Mouse (Mus musculus): Measurements from ENCODE around the gene 1110032F04Rik. TPM values are rescaled to one million over a fixed set of nuclear protein-coding genes. Genes with fewer than 3 reads are reported as not detected.

The 1110032F04Rik gene
- 2.8 and 3.1 TPM in 2 replicates for polyA plus RNA-seq (2016; fragmentation: Nextera tagmentation; extraction: Ambion mirVana)

DNA sequence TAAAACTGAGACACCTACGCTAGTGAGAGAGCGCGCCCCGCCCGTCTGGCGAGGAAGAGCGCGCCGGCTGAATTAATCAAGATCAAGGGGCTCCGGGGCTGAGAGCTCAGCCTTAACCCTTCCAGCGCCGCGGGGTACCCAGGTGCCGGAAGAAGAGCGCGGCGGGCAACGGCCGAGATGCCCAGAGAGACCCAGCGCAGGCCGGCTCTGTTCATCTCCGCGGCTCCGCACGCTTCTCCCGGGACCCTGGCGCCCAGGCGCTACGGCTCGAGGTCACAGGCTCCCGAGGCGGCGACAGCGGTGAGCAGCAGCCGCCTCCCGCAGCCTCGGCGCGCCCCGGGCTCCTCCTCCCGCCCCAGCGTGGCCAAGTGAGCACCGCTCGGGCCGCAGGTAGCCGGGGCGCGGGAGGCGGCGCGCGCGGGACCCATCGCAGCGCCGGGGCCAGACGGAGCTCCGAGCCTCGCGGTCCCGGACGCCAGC, at the start of gene 1110032F04Rik:
1110032F04Rik (plus strand) TSS at position 376 of the 480 bp plus-strand sequence.
- Histone ChIP-seq H3K9me3 (replicated peaks) (no peaks in the 10 kb centered on the region), H3K27ac (no peak within 1 kb of the TSS), H3K36me3 (no peaks in the 10 kb centered on the region), H3K9ac (peak within 1 kb of the TSS; percentile 50), H3K4me1 (peaks cover 19% of the 10 kb centered on the region), H3K4me2 (peak within 1 kb of the TSS; percentile 93), H3K4me3 (peak within 1 kb of the TSS; percentile 63), H3K27me3 (replicated peaks) (peaks cover 43% of the 10 kb centered on the region)
- ATAC-seq, result peak; percentile 54
- WGBS (ENCODE audit: insufficient replicate concordance), result under 1% methylated on average over 62 of the region's 62 CpGs

GRCm38 (mm10) chr3:68821406-68821805, 48.0 kb upstream of the 1110032F04Rik start:
- Histone ChIP-seq H3K9me3 (replicated peaks) (no peaks in the 10 kb centered on the region), H3K36me3 (no peaks in the 10 kb centered on the region), H3K4me1 (no peaks in the 10 kb centered on the region), H3K27ac (no peak overlapping the region), H3K27me3 (replicated peaks) (no peaks in the 10 kb centered on the region), H3K4me3 (no peak overlapping the region), H3K4me2 (no peak overlapping the region), H3K9ac (no peak overlapping the region)
- 54% methylated on average over 4 of the region's 4 CpGs for WGBS (ENCODE audit: insufficient replicate concordance)
- no peak for ATAC-seq

DNA sequence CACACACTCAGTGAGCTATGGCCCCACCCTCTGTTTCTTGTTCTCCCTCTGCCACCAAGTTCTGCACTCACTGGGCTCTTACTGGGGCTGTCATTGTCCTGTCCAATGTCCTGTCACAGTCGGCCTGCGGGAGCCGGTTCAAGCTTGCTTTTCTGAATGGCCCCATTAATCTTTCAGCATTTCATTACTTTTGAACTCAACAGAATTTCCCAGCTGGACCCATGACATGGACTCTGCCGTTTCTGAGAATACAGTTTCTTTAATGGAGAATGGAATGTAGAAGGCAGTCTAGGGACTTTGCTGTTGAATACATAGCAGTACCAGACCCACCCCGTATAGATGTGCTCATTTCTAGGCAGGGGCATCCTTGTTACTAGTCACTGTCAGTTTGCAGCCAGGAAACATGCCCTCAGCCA, 47.5 kb upstream of the 1110032F04Rik start:
- H3K4me2 ChIP-seq, result no peak overlapping the region
- H3K4me1 ChIP-seq, result no peaks in the 10 kb centered on the region
- 64% methylated on average over 5 of the region's 5 CpGs for WGBS (ENCODE audit: insufficient replicate concordance)
- H3K9me3 ChIP-seq (replicated peaks), result no peaks in the 10 kb centered on the region
- no peaks in the 10 kb centered on the region for H3K36me3 ChIP-seq
- H3K9ac ChIP-seq, result no peak overlapping the region
- no peak for ATAC-seq
- H3K27ac ChIP-seq, result no peak overlapping the region
- no peak overlapping the region for H3K4me3 ChIP-seq
- no peaks in the 10 kb centered on the region for H3K27me3 ChIP-seq (replicated peaks)

DNA sequence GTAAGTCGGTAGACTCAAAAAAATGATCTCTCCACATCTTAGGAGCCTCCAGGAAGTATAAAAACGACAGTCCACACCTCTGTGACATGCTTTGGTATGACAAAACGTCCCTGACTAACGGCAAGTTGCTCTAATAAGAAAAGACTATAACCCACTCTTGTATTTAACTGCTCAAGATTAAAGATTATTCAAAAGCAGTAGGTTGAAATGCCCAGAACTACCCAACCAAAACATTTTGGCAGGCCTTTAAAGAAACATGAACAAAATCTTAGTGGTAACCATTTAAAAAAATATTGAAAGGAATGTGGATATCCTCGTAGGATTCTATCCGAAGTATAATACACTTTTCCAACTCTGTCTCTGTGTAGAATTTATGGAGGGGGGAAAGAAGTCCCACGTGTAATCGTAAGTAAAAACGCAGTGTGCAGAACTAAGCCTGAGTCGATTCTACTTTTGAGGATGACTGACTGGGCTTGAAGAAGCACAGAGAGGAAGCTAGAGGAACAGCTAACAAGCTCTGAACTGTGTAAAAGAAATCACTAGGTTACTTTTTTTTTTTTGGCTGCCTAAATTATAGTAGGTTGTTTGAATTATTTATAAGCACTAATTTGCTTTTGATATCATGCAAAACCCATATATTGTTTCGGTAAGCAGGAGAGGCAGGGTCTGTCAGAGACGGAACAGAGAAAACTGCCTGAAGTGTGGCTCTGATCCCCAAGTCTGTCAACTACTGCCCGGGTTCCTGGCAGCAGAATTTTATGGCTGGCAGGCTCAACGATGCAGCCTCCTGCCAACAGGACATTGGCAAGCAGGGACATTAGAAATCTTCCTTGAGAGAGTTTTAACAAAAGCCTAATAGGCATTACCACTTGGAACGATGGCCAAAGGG, 45.3 kb upstream of the 1110032F04Rik start:
- Histone ChIP-seq H3K4me1 (no peaks in the 10 kb centered on the region), H3K27ac (no peak overlapping the region), H3K4me3 (no peak overlapping the region), H3K36me3 (no peaks in the 10 kb centered on the region), H3K27me3 (replicated peaks) (no peaks in the 10 kb centered on the region), H3K4me2 (no peak overlapping the region), H3K9me3 (replicated peaks) (no peaks in the 10 kb centered on the region), H3K9ac (no peak overlapping the region)
- no peak for ATAC-seq
- 69% methylated on average over 15 of the region's 15 CpGs for WGBS (ENCODE audit: insufficient replicate concordance)

GRCm38 (mm10) chr3:68824765-68825090, 44.7 kb upstream of the 1110032F04Rik start:
- H3K4me1 ChIP-seq, result no peaks in the 10 kb centered on the region
- no peak for ATAC-seq
- H3K9me3 ChIP-seq (replicated peaks), result no peaks in the 10 kb centered on the region
- H3K4me2 ChIP-seq, result no peak overlapping the region
- H3K4me3 ChIP-seq, result no peak overlapping the region
- no peaks in the 10 kb centered on the region for H3K36me3 ChIP-seq
- H3K9ac ChIP-seq, result no peak overlapping the region
- H3K27me3 ChIP-seq (replicated peaks), result no peaks in the 10 kb centered on the region
- WGBS (ENCODE audit: insufficient replicate concordance), result 42% methylated on average over 2 of the region's 2 CpGs
- H3K27ac ChIP-seq, result no peak overlapping the region

DNA sequence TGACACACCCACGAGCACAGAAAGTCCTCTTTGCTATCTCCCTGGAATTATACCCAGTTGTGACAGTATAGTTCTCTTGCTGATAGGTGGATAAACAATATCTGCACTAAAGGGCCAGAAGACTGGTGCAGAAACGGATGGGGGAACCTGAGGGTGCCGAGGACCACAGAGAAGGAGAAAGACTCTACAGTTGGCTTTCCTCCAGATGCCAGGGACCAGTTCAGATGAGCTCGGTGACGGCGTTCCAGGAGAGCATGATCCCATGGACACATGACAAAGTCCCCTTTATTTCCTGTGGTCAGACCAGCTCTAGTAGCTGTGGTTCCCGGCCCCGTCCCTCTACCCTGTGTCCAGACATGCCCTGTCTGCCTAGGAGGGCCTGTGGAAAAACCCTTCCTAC, 44.2 kb upstream of the 1110032F04Rik start:
- no peak overlapping the region for H3K9ac ChIP-seq
- no peaks in the 10 kb centered on the region for H3K4me1 ChIP-seq
- H3K9me3 ChIP-seq (replicated peaks), result no peaks in the 10 kb centered on the region
- no peak for ATAC-seq
- H3K27ac ChIP-seq, result no peak overlapping the region
- H3K4me3 ChIP-seq, result no peak overlapping the region
- 62% methylated on average over 8 of the region's 8 CpGs for WGBS (ENCODE audit: insufficient replicate concordance)
- no peaks in the 10 kb centered on the region for H3K36me3 ChIP-seq
- H3K4me2 ChIP-seq, result no peak overlapping the region
- no peaks in the 10 kb centered on the region for H3K27me3 ChIP-seq (replicated peaks)

DNA sequence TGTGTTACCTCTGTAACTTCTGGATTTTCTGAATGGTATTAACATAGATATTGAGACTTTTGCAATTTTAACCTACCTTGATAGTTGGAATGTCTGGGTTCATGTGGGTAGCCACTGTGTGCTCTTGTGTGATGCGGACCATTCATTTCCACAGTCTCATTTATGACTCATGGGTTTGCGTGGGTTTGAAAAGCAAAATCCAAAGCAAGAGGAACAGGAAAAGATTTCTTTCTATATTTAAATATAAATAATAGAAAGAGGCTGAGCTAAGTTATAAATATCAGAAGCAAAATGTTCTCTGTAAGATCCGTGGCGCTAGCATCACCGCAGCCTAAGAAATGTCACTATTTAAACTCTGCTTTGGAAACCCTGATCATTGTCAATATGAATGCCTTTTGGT, 41.7 kb upstream of the 1110032F04Rik start:
- Histone ChIP-seq H3K27me3 (replicated peaks) (no peaks in the 10 kb centered on the region), H3K36me3 (no peaks in the 10 kb centered on the region), H3K9me3 (replicated peaks) (no peaks in the 10 kb centered on the region), H3K9ac (no peak overlapping the region), H3K27ac (no peak overlapping the region), H3K4me3 (no peak overlapping the region), H3K4me1 (no peaks in the 10 kb centered on the region), H3K4me2 (no peak overlapping the region)
- WGBS (ENCODE audit: insufficient replicate concordance), result 83% methylated on average over 5 of the region's 5 CpGs
- no peak for ATAC-seq

DNA sequence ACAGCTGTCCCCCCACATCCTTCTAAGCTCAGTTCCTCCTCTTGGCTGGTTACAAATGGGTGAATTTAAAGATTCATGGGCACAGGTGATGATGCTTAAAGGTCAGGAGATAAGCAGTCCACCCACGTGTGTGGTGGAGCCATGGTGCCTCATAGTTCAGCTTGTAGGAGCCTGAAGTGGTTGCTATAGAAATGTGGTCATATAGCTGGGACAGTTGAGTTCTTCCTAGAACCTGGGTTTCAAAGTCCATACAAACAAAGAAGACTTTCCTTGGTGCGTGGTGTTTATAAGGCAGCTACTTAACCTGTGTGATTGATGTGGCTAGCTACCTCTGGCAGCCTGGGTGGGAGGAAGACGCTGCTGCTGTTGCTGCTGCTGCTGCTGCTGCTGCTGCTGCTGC, 39.4 kb upstream of the 1110032F04Rik start:
- 62% methylated on average over 3 of the region's 3 CpGs for WGBS (ENCODE audit: insufficient replicate concordance)

DNA sequence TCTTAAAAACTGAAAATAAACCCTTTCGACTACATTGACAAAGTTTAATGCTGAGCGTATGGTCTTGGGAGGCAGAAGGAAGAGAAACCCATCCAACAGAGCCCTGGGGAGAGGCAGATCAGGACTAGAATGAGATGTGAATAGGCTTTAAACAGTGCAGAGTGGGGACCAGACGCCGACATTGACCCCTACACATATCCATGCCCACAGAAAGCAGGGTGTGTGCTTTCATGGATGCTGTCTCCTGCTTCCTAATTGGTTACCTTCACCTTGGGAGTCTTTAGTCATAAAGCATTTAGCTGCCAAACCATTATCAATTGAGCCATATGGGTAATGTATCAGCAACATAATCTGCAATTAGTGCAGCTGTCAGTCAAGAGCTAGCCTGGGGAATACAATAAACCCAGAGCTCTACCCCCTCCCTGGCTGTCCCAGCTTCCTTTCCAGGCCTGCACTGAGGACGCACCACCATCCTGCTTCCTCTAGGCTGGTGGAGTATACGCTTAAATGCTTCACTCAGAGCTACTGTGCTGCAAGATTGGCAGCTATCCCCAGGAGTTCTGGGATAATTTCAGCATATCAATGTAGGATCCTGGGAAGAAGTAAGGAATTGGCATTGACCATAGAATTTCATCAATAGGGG, 32.4 kb upstream of the 1110032F04Rik start:
- Histone ChIP-seq H3K9ac (no peak overlapping the region), H3K4me1 (no peaks in the 10 kb centered on the region), H3K27ac (no peak overlapping the region), H3K36me3 (no peaks in the 10 kb centered on the region), H3K4me3 (no peak overlapping the region), H3K9me3 (replicated peaks) (no peaks in the 10 kb centered on the region), H3K4me2 (no peak overlapping the region), H3K27me3 (replicated peaks) (no peaks in the 10 kb centered on the region)
- WGBS (ENCODE audit: insufficient replicate concordance), result 58% methylated on average over 6 of the region's 6 CpGs
- no peak for ATAC-seq

More for the DNA sequence above, 39.4 kb upstream of the 1110032F04Rik start:
- H3K27ac ChIP-seq, result no peak overlapping the region
- no peaks in the 10 kb centered on the region for H3K4me1 ChIP-seq
- no peak for ATAC-seq
- no peak overlapping the region for H3K4me2 ChIP-seq
- no peaks in the 10 kb centered on the region for H3K27me3 ChIP-seq (replicated peaks)
- H3K9me3 ChIP-seq (replicated peaks), result no peaks in the 10 kb centered on the region
- H3K4me3 ChIP-seq, result no peak overlapping the region
- no peak overlapping the region for H3K9ac ChIP-seq
- no peaks in the 10 kb centered on the region for H3K36me3 ChIP-seq

- no peaks in the 10 kb centered on the region for H3K9me3 ChIP-seq (replicated peaks)
- ATAC-seq, result no peak
- no peak overlapping the region for H3K9ac ChIP-seq
- no peaks in the 10 kb centered on the region for H3K4me1 ChIP-seq
- H3K36me3 ChIP-seq, result no peaks in the 10 kb centered on the region
- H3K4me2 ChIP-seq, result no peak overlapping the region
- 52% methylated on average over 4 of the region's 4 CpGs for WGBS (ENCODE audit: insufficient replicate concordance)
- no peak overlapping the region for H3K27ac ChIP-seq
- no peaks in the 10 kb centered on the region for H3K27me3 ChIP-seq (replicated peaks)
- no peak overlapping the region for H3K4me3 ChIP-seq
These were observed 29.2 kb upstream of the 1110032F04Rik start for GRCm38 (mm10) chr3:68840206-68840605.

DNA sequence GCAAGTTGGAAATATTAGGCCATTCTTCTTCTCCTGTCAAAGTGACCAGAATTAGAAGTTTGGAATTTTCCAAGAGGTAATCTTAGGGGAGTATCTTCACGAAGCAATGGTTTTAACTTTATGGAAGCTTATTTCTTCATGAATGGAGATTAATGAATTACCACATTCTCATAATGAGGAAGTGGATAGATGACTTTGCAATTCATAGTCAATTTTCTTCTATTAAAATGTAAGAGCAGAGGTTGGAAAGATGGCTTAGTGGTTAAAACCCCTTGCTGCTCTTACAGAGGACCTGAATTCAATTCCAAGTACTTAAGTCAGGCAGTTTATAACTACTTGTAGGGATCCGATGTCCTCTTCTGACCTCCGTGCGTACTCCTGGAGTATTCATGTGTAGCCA, 25.4 kb upstream of the 1110032F04Rik start:
- no peaks in the 10 kb centered on the region for H3K9me3 ChIP-seq (replicated peaks)

DNA sequence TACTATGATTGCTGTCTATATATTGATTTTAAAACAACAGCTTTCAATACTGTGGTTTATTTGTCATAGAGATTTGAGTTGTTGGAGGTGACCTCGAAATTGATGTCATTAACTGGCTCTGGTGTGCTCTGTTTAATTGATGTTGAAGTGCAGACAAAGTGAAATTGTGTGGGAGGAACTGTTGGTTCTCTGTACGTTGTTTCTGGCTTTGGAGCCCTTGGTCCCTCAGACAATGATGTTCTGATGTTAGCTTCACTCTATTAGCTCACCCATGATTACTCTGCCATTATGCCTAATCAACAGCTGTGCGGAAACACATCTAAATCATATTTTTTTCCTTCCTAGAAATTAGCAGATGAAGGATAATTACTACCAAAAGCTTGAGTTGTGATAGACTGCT, 21.1 kb upstream of the 1110032F04Rik start:
- Histone ChIP-seq H3K9me3 (replicated peaks) (no peaks in the 10 kb centered on the region), H3K4me2 (no peak overlapping the region), H3K36me3 (no peaks in the 10 kb centered on the region), H3K27me3 (replicated peaks) (no peaks in the 10 kb centered on the region), H3K4me3 (no peak overlapping the region), H3K27ac (no peak overlapping the region), H3K9ac (no peak overlapping the region), H3K4me1 (no peaks in the 10 kb centered on the region)
- WGBS (ENCODE audit: insufficient replicate concordance), result 53% methylated on average over 3 of the region's 3 CpGs
- no peak for ATAC-seq

More for the DNA sequence above, 25.4 kb upstream of the 1110032F04Rik start:
- no peaks in the 10 kb centered on the region for H3K4me1 ChIP-seq
- 82% methylated on average over 4 of the region's 4 CpGs for WGBS (ENCODE audit: insufficient replicate concordance)
- no peak overlapping the region for H3K9ac ChIP-seq
- no peak overlapping the region for H3K27ac ChIP-seq
- H3K27me3 ChIP-seq (replicated peaks), result no peaks in the 10 kb centered on the region
- H3K4me2 ChIP-seq, result no peak overlapping the region
- no peak overlapping the region for H3K4me3 ChIP-seq
- H3K36me3 ChIP-seq, result no peaks in the 10 kb centered on the region
- ATAC-seq, result no peak
